Mouse (Mus musculus) myocyte (in vitro differentiated cells): Measurements from ENCODE around the gene Bard1.

Source experiments
- E2F4 ChIP-seq: IDR thresholded peaks from one replicate; pipeline ENCODE4 v1.6.1; 2011; ENCODE audit warnings: mild to moderate bottlenecking, control low read depth, moderate library complexity; ENCODE audit not compliant: insufficient read depth
- MAX ChIP-seq: IDR thresholded peaks from one replicate; pipeline ENCODE4 v1.6.1; 2011; ENCODE audit warnings: low read depth, mild to moderate bottlenecking, control low read depth
- POLR2A ChIP-seq: IDR thresholded peaks from one replicate; pipeline ENCODE4 v1.6.1; 2011; ENCODE audit warnings: low read depth, mild to moderate bottlenecking, control low read depth, moderate library complexity; ENCODE audit not compliant: insufficient read length
- TCF12 ChIP-seq: IDR thresholded peaks from one replicate; pipeline ENCODE4 v1.6.1; 2011; ENCODE audit warnings: mild to moderate bottlenecking, control low read depth; ENCODE audit not compliant: poor library complexity, insufficient read depth, severe bottlenecking
- TCF3 ChIP-seq: IDR thresholded peaks from one replicate; pipeline ENCODE4 v1.6.1; 2011; ENCODE audit warnings: low read depth, control low read depth; ENCODE audit not compliant: insufficient read length
- USF1 ChIP-seq: IDR thresholded peaks from one replicate; pipeline ENCODE4 v1.6.1; 2011; ENCODE audit warnings: low read depth, mild to moderate bottlenecking, control low read depth, moderate library complexity

DNA sequence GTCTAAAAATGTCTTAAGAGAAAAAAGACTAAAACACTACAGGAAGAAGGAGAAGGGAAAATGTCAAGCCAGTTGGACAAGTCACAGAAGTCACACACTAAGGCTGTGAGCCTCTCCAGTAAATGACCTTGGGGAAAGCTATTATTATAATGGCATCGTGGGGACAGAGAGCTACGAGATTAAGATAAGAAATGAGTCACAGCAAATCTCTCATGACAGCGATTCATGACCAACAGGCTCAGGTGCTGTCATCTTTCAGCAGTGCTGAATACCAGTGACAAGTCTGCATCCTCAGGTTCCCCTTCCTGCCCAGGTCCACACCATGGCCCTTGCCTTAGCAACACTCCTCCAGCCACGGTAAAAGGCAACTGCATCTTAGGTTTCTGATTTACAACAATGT is 46.8 kb downstream of the Bard1 start:
- TF ChIP-seq TCF12, result no peak
- TF ChIP-seq POLR2A, result no peak
- no peak for TF ChIP-seq MAX
- no peak for TF ChIP-seq TCF3
- TF ChIP-seq USF1, result no peak
- no peak for TF ChIP-seq E2F4
